Mouse (Mus musculus) liver, postnatal 0 days (tissue): Measurements from ENCODE around the gene Tnik. TPM values are rescaled to one million over a fixed set of nuclear protein-coding genes. Genes with fewer than 3 reads are reported as not detected.

Experiments used
- ATAC-seq: fragments of 200-750 bp; cut with Nextera tagmentation; 2 replicates; pipeline ENCODE4 v1.8.0; 2017; ENCODE audit warnings: mild to moderate bottlenecking, moderate library complexity
- DNase-seq: peaks from one replicate; pipeline ENCODE4 v3.0.0-alpha.2; 2016
- H3K27ac ChIP-seq: fragments of 300-500 bp; sonication (generic); 2 replicates; pipeline ENCODE4 v1.5.1; 2014; ENCODE audit warnings: antibody characterized with exemption, moderate library complexity, mild to moderate bottlenecking, low read depth
- H3K27me3 ChIP-seq: fragments of 300-500 bp; sonication (generic); 2 replicates; pipeline ENCODE4 v1.6.1; 2014; ENCODE audit warnings: low read length, control low read depth, mixed read lengths; ENCODE audit not compliant: insufficient read depth
- H3K36me3 ChIP-seq: fragments of 300-500 bp; sonication (generic); replicated peaks from 2 replicates; pipeline ENCODE4 v1.6.1; 2014; ENCODE audit warnings: mild to moderate bottlenecking, control low read depth, low read length, moderate library complexity, mixed read lengths; ENCODE audit not compliant: insufficient read depth
- H3K4me1 ChIP-seq: fragments of 300-500 bp; sonication (generic); 2 replicates; pipeline ENCODE4 v1.6.1; 2014; ENCODE audit warnings: antibody characterized with exemption, mild to moderate bottlenecking, control low read depth; ENCODE audit not compliant: insufficient read depth
- H3K4me2 ChIP-seq: fragments of 300-500 bp; sonication (generic); 2 replicates; pipeline ENCODE4 v1.6.1; 2014; ENCODE audit warnings: low read depth, mild to moderate bottlenecking, low read length, moderate library complexity, mixed read lengths
- H3K4me3 ChIP-seq: fragments of 300-500 bp; sonication (generic); 2 replicates; pipeline ENCODE4 v1.5.1; 2014; ENCODE audit warnings: low read depth, low read length
- H3K9ac ChIP-seq: fragments of 300-500 bp; sonication (generic); replicated peaks from 2 replicates; pipeline ENCODE4 v1.6.1; 2014; ENCODE audit warnings: mild to moderate bottlenecking, moderate library complexity
- H3K9me3 ChIP-seq: fragments of 300-500 bp; sonication (generic); 2 replicates; pipeline ENCODE4 v1.6.1; 2016; ENCODE audit warnings: mild to moderate bottlenecking, control low read depth, low read length, mixed read lengths
- CTCF ChIP-seq: sonication (generic); IDR thresholded peaks from 2 replicates; pipeline ENCODE4 v1.5.1; 2016; ENCODE audit warnings: antibody characterized with exemption, low read depth
- EP300 ChIP-seq: IDR thresholded peaks from 2 replicates; pipeline ENCODE4 v1.6.1; 2016; ENCODE audit warnings: antibody characterized with exemption, low read depth, mild to moderate bottlenecking
- WGBS: fragments of 180-500 bp; shearing (Covaris S2); extraction: QIAGEN DNeasy Blood & Tissue Kit; methylation state at CpG from one replicate; pipeline ENCODE4 v1.1.7; 2014; ENCODE audit not compliant: insufficient replicate concordance; 5-methylcytosine and 5-hydroxymethylcytosine counted together
- polyA plus RNA-seq: library from polyadenylated mRNA; unstranded; fragments of >200 nt; fragmentation: Nextera tagmentation; extraction: Ambion mirVana; gene quantifications from 2 replicates; pipeline ENCODE4 v1.2.1, GENCODE M21; 2015

Gene Tnik
- polyA plus RNA-seq, 1 experiment from 2014 or later = 1.0 TPM

DNA sequence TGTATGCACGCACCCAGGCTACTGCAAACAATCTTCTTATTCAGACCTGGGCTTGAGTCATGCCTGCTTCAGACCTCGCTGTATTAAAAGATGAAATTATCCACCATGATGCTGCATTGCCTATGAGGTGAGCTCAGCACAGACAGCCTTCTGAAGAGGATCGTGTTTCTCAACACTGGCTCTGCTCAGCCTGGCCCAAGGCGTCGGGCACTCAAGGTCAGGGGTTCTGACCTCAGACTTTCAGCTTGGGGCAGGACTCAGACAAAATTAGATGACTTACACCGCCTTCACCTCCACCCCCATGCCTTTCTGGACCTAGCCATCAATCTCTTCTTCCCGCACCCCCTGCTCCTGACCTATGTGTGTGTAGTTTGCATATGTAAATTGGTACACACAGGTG, 4.2 kb downstream of the Tnik start:
- H3K4me1 ChIP-seq = peaks cover 3% of the 10 kb centered on the region; the same call in 1 of the 2 replicates
- DNase-seq (no peak), ATAC-seq (no peak)
- no peaks in the 10 kb centered on the region for H3K36me3 ChIP-seq
- WGBS = 82% methylated on average over 7 of the region's 7 CpGs
- H3K9ac ChIP-seq = no peak overlapping the region
- TF ChIP-seq CTCF (no peak), EP300 (no peak)
- no peak overlapping the region for H3K4me3 ChIP-seq
- H3K4me2 ChIP-seq = no peak overlapping the region
- H3K9me3 ChIP-seq = no peaks in the 10 kb centered on the region
- H3K27ac ChIP-seq = no peak overlapping the region
- 0 out of 2 replicates have a peak, but pooled peaks cover 8% of the 10 kb centered on the region for H3K27me3 ChIP-seq

GRCm38 (mm10) chr3:28269716-28270115, 6.7 kb downstream of the Tnik start:
- Histone ChIP-seq H3K4me1 (no peaks in the 10 kb centered on the region), H3K4me3 (no peak overlapping the region), H3K9me3 (no peaks in the 10 kb centered on the region), H3K36me3 (no peaks in the 10 kb centered on the region), H3K9ac (no peak overlapping the region), H3K4me2 (no peak overlapping the region), H3K27me3 (no peaks in the 10 kb centered on the region), H3K27ac (no peak overlapping the region)
- DNase-seq (no peak), ATAC-seq (no peak)
- no peak for TF ChIP-seq CTCF
- no peak for TF ChIP-seq EP300
- WGBS = 55% methylated on average over 2 of the region's 2 CpGs

DNA sequence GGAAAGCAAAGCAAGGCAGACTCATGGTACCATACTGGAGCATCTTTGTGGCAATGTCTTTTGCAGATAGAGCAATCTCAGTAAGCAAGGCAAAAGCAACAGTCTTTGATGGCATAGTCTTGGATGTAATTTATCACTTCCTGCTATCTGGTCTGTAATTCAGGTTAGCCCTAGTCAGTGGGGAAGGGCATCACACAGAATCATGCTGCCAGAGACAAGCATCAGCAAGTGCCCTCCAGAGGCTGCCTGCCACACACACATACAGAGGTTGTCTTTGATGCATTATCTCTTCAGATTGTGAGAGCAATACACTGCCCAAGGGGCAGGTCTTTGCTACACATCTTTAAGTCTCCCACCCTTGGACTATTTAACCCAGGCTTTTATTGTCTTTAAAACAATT, 8.9 kb downstream of the Tnik start:
- Histone ChIP-seq H3K36me3 (no peaks in the 10 kb centered on the region), H3K4me2 (no peak overlapping the region), H3K27ac (no peak overlapping the region), H3K9me3 (no peaks in the 10 kb centered on the region), H3K4me3 (no peak overlapping the region), H3K9ac (no peak overlapping the region), H3K4me1 (no peaks in the 10 kb centered on the region), H3K27me3 (no peaks in the 10 kb centered on the region)
- ATAC-seq (no peak), DNase-seq (no peak)
- no peak for TF ChIP-seq EP300
- TF ChIP-seq CTCF = no peak

DNA sequence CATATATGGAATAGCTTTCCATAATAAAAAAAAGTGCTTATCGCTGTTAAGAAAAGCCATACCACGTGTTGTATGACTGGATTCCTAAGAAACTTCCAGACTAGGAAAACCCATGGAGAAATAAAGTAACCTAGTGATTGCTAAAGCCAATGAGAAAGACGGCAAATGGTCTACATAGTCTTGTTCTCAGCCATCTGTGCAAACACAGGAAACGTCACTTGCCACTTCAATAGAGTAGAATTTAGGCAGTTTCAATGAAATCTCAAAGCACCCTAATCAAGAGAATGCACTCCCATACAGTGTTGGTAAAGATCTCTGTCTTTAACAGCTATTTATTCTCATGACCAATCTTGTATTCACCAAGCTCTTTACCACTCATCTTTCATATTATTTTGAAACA, 11.7 kb downstream of the Tnik start:
- 81% methylated on average over 4 of the region's 4 CpGs for WGBS
- Histone ChIP-seq H3K27me3 (no peaks in the 10 kb centered on the region), H3K9me3 (no peaks in the 10 kb centered on the region), H3K4me1 (no peaks in the 10 kb centered on the region), H3K9ac (no peak overlapping the region), H3K4me3 (no peak overlapping the region), H3K36me3 (no peaks in the 10 kb centered on the region), H3K4me2 (no peak overlapping the region), H3K27ac (no peak overlapping the region)
- no peak for ATAC-seq
- DNase-seq = no peak
- TF ChIP-seq EP300 (no peak), CTCF (no peak)

- 65% methylated on average over 1 of the region's 1 CpGs for WGBS
- DNase-seq = no peak
- TF ChIP-seq CTCF (no peak), EP300 (no peak)
Observed at GRCm38 (mm10) chr3:28289693-28290092, 26.7 kb downstream of the Tnik start.

DNA sequence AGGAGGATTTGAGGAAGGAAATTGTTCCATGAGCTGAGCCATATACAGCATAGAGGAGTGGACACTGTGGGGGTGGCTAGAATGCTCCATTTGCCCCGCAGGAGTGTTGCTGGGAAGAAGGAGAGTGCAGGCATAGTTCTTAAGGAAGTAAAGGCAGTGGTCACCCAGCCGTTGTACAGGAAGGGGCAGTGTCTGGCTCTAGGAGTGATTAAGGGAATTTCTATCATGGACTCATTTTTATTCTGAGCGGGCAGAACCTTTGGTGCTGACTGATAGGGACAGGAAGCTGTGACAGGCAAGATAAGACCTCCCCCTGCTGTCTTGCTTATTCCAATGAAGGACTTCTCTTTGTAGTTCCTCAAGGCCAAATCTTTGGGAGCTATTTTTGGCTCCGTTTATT, 38.4 kb downstream of the Tnik start:
- H3K9me3 ChIP-seq = no peaks in the 10 kb centered on the region
- H3K9ac ChIP-seq = no peak overlapping the region
- H3K4me3 ChIP-seq = no peak overlapping the region
- 20% methylated on average over 4 of the region's 4 CpGs for WGBS
- peaks cover 7% of the 10 kb centered on the region; the same call in 1 of the 2 replicates for H3K4me1 ChIP-seq
- no peak overlapping the region for H3K4me2 ChIP-seq
- peak; percentile 58 for ATAC-seq
- H3K27ac ChIP-seq = no peak overlapping the region
- TF ChIP-seq CTCF = 0 out of 2 replicates have a peak, but pooled peaks have one; percentile 6
- peak; percentile 68 for TF ChIP-seq EP300
- no peaks in the 10 kb centered on the region for H3K36me3 ChIP-seq
- DNase-seq = no peak
- H3K27me3 ChIP-seq = no peaks in the 10 kb centered on the region

More at GRCm38 (mm10) chr3:28289693-28290092, 26.7 kb downstream of the Tnik start:
- Histone ChIP-seq H3K36me3 (no peaks in the 10 kb centered on the region), H3K4me2 (no peak overlapping the region), H3K27me3 (no peaks in the 10 kb centered on the region), H3K4me1 (no peaks in the 10 kb centered on the region), H3K4me3 (no peak overlapping the region), H3K9me3 (no peaks in the 10 kb centered on the region), H3K27ac (no peak overlapping the region), H3K9ac (no peak overlapping the region)
- ATAC-seq = no peak

- Histone ChIP-seq H3K4me2 (no peak overlapping the region), H3K9me3 (no peaks in the 10 kb centered on the region), H3K27ac (no peak overlapping the region), H3K27me3 (no peaks in the 10 kb centered on the region), H3K4me1 (peaks cover 7% of the 10 kb centered on the region; the same call in 1 of the 2 replicates), H3K9ac (no peak overlapping the region), H3K36me3 (no peaks in the 10 kb centered on the region), H3K4me3 (no peak overlapping the region)
- whole genome bisulfite sequencing = 81% methylated on average over 5 of the region's 5 CpGs
- TF ChIP-seq EP300 (no peak), CTCF (no peak)
- ATAC-seq = no peak
- no peak for DNase-seq
Observed at GRCm38 (mm10) chr3:28303915-28304314, 40.9 kb downstream of the Tnik start.
